Mouse (Mus musculus) cerebellum, adult 2 months (tissue): ENCODE measurements around the gene Clhc1. TPM values are rescaled to one million over a fixed set of nuclear protein-coding genes. Genes with fewer than 3 reads are reported as not detected.

Experiments
- DNase-seq, 2 experiments: peaks; one replicate each; pipeline ENCODE4 v3.0.0; 2021
- H3K27ac ChIP-seq: fragments of 200-500 bp; 2 replicates; pipeline ENCODE4 v1.5.1; 2012; ENCODE audit warnings: low read length, control low read depth, inconsistent platforms; ENCODE audit not compliant: insufficient read depth
- H3K27me3 ChIP-seq: fragments of 200-500 bp; 2 replicates; pipeline ENCODE4 v1.6.1; 2012; ENCODE audit warnings: inconsistent platforms, mild to moderate bottlenecking, low read length, moderate library complexity; ENCODE audit not compliant: control insufficient read depth, insufficient read depth
- H3K4me1 ChIP-seq: fragments of 200-500 bp; 2 replicates; pipeline ENCODE4 v1.6.1; 2011; ENCODE audit warnings: low read length; ENCODE audit not compliant: control insufficient read depth, insufficient read depth
- H3K4me3 ChIP-seq: fragments of 200-500 bp; replicated peaks from 2 replicates; pipeline ENCODE3; 2011; ENCODE audit warnings: mild to moderate bottlenecking, low read depth, low read length, control low read depth; ENCODE audit not compliant: insufficient read depth
- CTCF ChIP-seq: fragments of 200-500 bp; IDR thresholded peaks from 2 replicates; pipeline ENCODE4 v1.5.1; 2011; ENCODE audit warnings: low read depth, mild to moderate bottlenecking, control low read depth, low read length, moderate library complexity, borderline replicate concordance; ENCODE audit not compliant: insufficient read depth
- POLR2A ChIP-seq: fragments of 200-500 bp; IDR thresholded peaks from 2 replicates; pipeline ENCODE4 v1.6.1; 2011; ENCODE audit warnings: low read length, control low read depth, borderline replicate concordance; ENCODE audit not compliant: insufficient read depth
- WGBS: fragments of 180-500 bp; shearing (Covaris S2); methylation state at CpG from one replicate; pipeline ENCODE4 v1.1.7; 2018; 5-methylcytosine and 5-hydroxymethylcytosine counted together
- polyA plus RNA-seq: library from polyadenylated mRNA; depleted of rRNA; stranded (reverse); fragments of >200 nt; gene quantifications from 2 replicates; pipeline ENCODE4 v1.2.3, GENCODE M21; 2012

Clhc1 gene
- polyA plus RNA-seq, 1 experiment: 0.07 TPM

GRCm38 (mm10) chr11:29548504-29549424 lies 1.0 kb downstream of the Clhc1 start:
- 27% methylated on average over 23 of the region's 23 CpGs for WGBS
- peak overlapping the region; percentile 75 for H3K27ac ChIP-seq
- TF ChIP-seq CTCF (no peak), POLR2A (no peak)
- DNase-seq: peak in 1 of 2 experiments; percentile 10
- H3K4me1 ChIP-seq: no peaks in the 10 kb centered on the region
- H3K27me3 ChIP-seq: no peaks in the 10 kb centered on the region
- H3K4me3 ChIP-seq: peak overlapping the region; percentile 81

GRCm38 (mm10) chr11:29549425-29549778 lies 1.7 kb downstream of the Clhc1 start:
- Histone ChIP-seq H3K4me1 (no peaks in the 10 kb centered on the region), H3K27ac (no peak overlapping the region), H3K4me3 (no peak overlapping the region), H3K27me3 (no peaks in the 10 kb centered on the region)
- 51% methylated on average over 1 of the region's 1 CpGs for WGBS
- TF ChIP-seq POLR2A (no peak), CTCF (no peak)
- no peak for DNase-seq

GRCm38 (mm10) chr11:29560452-29560851 lies 12.7 kb downstream of the Clhc1 start:
- Histone ChIP-seq H3K27me3 (no peaks in the 10 kb centered on the region), H3K27ac (no peak overlapping the region), H3K4me1 (no peaks in the 10 kb centered on the region), H3K4me3 (no peak overlapping the region)
- 90% methylated on average over 9 of the region's 9 CpGs for WGBS
- no peak for TF ChIP-seq POLR2A
- TF ChIP-seq CTCF: no peak
- no peak for DNase-seq

GRCm38 (mm10) chr11:29560990-29561389 lies 13.2 kb downstream of the Clhc1 start:
- no peak for TF ChIP-seq POLR2A
- no peak for TF ChIP-seq CTCF
- WGBS: 91% methylated on average over 3 of the region's 3 CpGs
- H3K27me3 ChIP-seq: no peaks in the 10 kb centered on the region
- H3K27ac ChIP-seq: no peak overlapping the region
- no peaks in the 10 kb centered on the region for H3K4me1 ChIP-seq
- H3K4me3 ChIP-seq: no peak overlapping the region
- DNase-seq: no peak

GRCm38 (mm10) chr11:29563406-29563805 lies 15.7 kb downstream of the Clhc1 start:
- no peak overlapping the region for H3K4me3 ChIP-seq
- no peaks in the 10 kb centered on the region for H3K4me1 ChIP-seq
- 94% methylated on average over 2 of the region's 2 CpGs for WGBS
- H3K27ac ChIP-seq: no peak overlapping the region
- no peaks in the 10 kb centered on the region for H3K27me3 ChIP-seq
- TF ChIP-seq POLR2A (no peak), CTCF (no peak)
- DNase-seq: no peak

- no peaks in the 10 kb centered on the region for H3K4me1 ChIP-seq
- H3K27ac ChIP-seq: no peak overlapping the region
- 86% methylated on average over 3 of the region's 3 CpGs for WGBS
- TF ChIP-seq POLR2A (no peak), CTCF (no peak)
- no peak for DNase-seq
- H3K27me3 ChIP-seq: no peaks in the 10 kb centered on the region
- H3K4me3 ChIP-seq: no peak overlapping the region
Measured at GRCm38 (mm10) chr11:29571536-29571935, 23.8 kb downstream of the Clhc1 start.

GRCm38 (mm10) chr11:29572656-29573055 lies 24.9 kb downstream of the Clhc1 start:
- H3K4me1 ChIP-seq: no peaks in the 10 kb centered on the region
- no peak overlapping the region for H3K27ac ChIP-seq
- no peak overlapping the region for H3K4me3 ChIP-seq
- WGBS: 78% methylated on average over 2 of the region's 2 CpGs
- TF ChIP-seq POLR2A: no peak
- TF ChIP-seq CTCF: no peak
- no peaks in the 10 kb centered on the region for H3K27me3 ChIP-seq
- DNase-seq: no peak

GRCm38 (mm10) chr11:29579610-29580009 lies 31.9 kb downstream of the Clhc1 start:
- Histone ChIP-seq H3K27ac (no peak overlapping the region), H3K4me1 (no peaks in the 10 kb centered on the region), H3K27me3 (no peaks in the 10 kb centered on the region), H3K4me3 (no peak overlapping the region)
- TF ChIP-seq CTCF (no peak; the same call in 1 of the 2 replicates), POLR2A (no peak)
- no peak for DNase-seq
